Mouse (Mus musculus) kidney, postnatal 4 days (tissue): Measurements from ENCODE around the gene Irx5.

Experiments
- DNase-seq, 2 experiments: peaks; one replicate each; pipeline ENCODE4 v3.0.0; 2021; ENCODE audit warnings: mixed read lengths in 2 of 2

Gene Irx5

GRCm38 (mm10) chr8:92357398-92357981, at the start of gene Irx5:
Gene Irx5, plus strand, starts transcription at chr8:92357625.
- peak; percentile 73 to 84 for DNase-seq

GRCm38 (mm10) chr8:92312178-92312577, 45.2 kb upstream of the Irx5 start:
- DNase-seq: no peak

GRCm38 (mm10) chr8:92313707-92314106, 43.7 kb upstream of the Irx5 start:
- no peak for DNase-seq

- DNase-seq: no peak
Observed at GRCm38 (mm10) chr8:92323751-92324150, 33.7 kb upstream of the Irx5 start.

GRCm38 (mm10) chr8:92327176-92327575, 30.2 kb upstream of the Irx5 start:
- DNase-seq: no peak

- no peak for DNase-seq
Observed at GRCm38 (mm10) chr8:92329273-92329672, 28.2 kb upstream of the Irx5 start.

- peak in 1 of 2 experiments; percentile 13 for DNase-seq
Observed at GRCm38 (mm10) chr8:92331811-92332210, 25.6 kb upstream of the Irx5 start.

GRCm38 (mm10) chr8:92333406-92333805, 24.0 kb upstream of the Irx5 start:
- no peak for DNase-seq

- no peak for DNase-seq
Observed at GRCm38 (mm10) chr8:92335079-92335478, 22.3 kb upstream of the Irx5 start.

- DNase-seq: no peak
Observed at GRCm38 (mm10) chr8:92336041-92336440, 21.4 kb upstream of the Irx5 start.

GRCm38 (mm10) chr8:92343544-92343943, 13.9 kb upstream of the Irx5 start:
- DNase-seq: no peak

GRCm38 (mm10) chr8:92349898-92350486, 7.4 kb upstream of the Irx5 start:
- DNase-seq: no peak

GRCm38 (mm10) chr8:92353405-92353804, 4.0 kb upstream of the Irx5 start:
- no peak for DNase-seq

- peak in 1 of 2 experiments; percentile 29 for DNase-seq
Observed at GRCm38 (mm10) chr8:92354536-92355482, 2.6 kb upstream of the Irx5 start.

- DNase-seq: peak; percentile 97 to 98
Observed at GRCm38 (mm10) chr8:92355701-92356612, 1.5 kb upstream of the Irx5 start.

- peak in 1 of 2 experiments; percentile 29 for DNase-seq
Observed at GRCm38 (mm10) chr8:92356613-92357375, 631 bp upstream of the Irx5 start.

- peak; percentile 51 to 64 for DNase-seq
Observed at GRCm38 (mm10) chr8:92358141-92358999, 945 bp downstream of the Irx5 start.

GRCm38 (mm10) chr8:92359000-92359832, 1.8 kb downstream of the Irx5 start:
- DNase-seq: peak; percentile 43 to 58

- peak; percentile 59 to 72 for DNase-seq
Observed at GRCm38 (mm10) chr8:92359833-92360082, 2.3 kb downstream of the Irx5 start.
